Mouse (Mus musculus): ENCODE measurements around the gene Pfn1. TPM values are rescaled to one million over a fixed set of nuclear protein-coding genes. Genes with fewer than 3 reads are reported as not detected.

The Pfn1 gene
- polyA plus RNA-seq, 1 experiment from 2014 or later, result 1,384 TPM

- H3K9me3 ChIP-seq (ENCODE audit: control insufficient read depth, low read length), result no peaks in the 10 kb centered on the region
- H3K4me2 ChIP-seq (ENCODE audit: low read length), result no peak overlapping the region
- H3K27me3 ChIP-seq (ENCODE audit: control insufficient read depth, insufficient read depth, low read length), result no peaks in the 10 kb centered on the region
- peaks cover 69% of the 10 kb centered on the region for H3K36me3 ChIP-seq (ENCODE audit: control insufficient read depth, insufficient read depth, low read length)
- no peak overlapping the region for H3K27ac ChIP-seq (replicated peaks in 1 of 2; ENCODE audit: control insufficient read depth in 1 of 2, insufficient read depth in 1 of 2, low read depth in 2 of 2, low read length in 2 of 2)
- no peak overlapping the region for H3K4me3 ChIP-seq (ENCODE audit: control insufficient read depth in 1 of 2, insufficient read depth in 1 of 2, low read depth in 1 of 2, low read length in 2 of 2)
- H3K9ac ChIP-seq (ENCODE audit: low read length), result no peak overlapping the region
- WGBS, result 80% methylated on average over 5 of the region's 5 CpGs
- H3K4me1 ChIP-seq (ENCODE audit: control insufficient read depth in 2 of 2, insufficient read depth in 2 of 2, low read length in 2 of 2), result peaks cover 13 to 17% of the 10 kb centered on the region in 2 experiments
- ATAC-seq (ENCODE audit: insufficient number of reproducible peaks, insufficient read depth, low FRiP score, low read depth), result no peak
Observed at GRCm38 (mm10) chr11:70683640-70684039, 29.2 kb upstream of the Pfn1 start.

GRCm38 (mm10) chr11:70681897-70682581, 27.6 kb upstream of the Pfn1 start:
- H3K4me2 ChIP-seq (ENCODE audit: low read length), result no peak overlapping the region
- no peak overlapping the region for H3K27ac ChIP-seq (replicated peaks in 1 of 2; ENCODE audit: control insufficient read depth in 1 of 2, insufficient read depth in 1 of 2, low read depth in 2 of 2, low read length in 2 of 2)
- peaks cover 75% of the 10 kb centered on the region for H3K36me3 ChIP-seq (ENCODE audit: control insufficient read depth, insufficient read depth, low read length)
- ATAC-seq (ENCODE audit: insufficient number of reproducible peaks, insufficient read depth, low FRiP score, low read depth), result no peak
- H3K9me3 ChIP-seq (ENCODE audit: control insufficient read depth, low read length), result no peaks in the 10 kb centered on the region
- no peak overlapping the region for H3K4me3 ChIP-seq (ENCODE audit: control insufficient read depth in 1 of 2, insufficient read depth in 1 of 2, low read depth in 1 of 2, low read length in 2 of 2)
- H3K4me1 ChIP-seq (ENCODE audit: control insufficient read depth in 2 of 2, insufficient read depth in 2 of 2, low read length in 2 of 2), result peaks cover 7 to 9% of the 10 kb centered on the region in 2 experiments
- H3K27me3 ChIP-seq (ENCODE audit: control insufficient read depth, insufficient read depth, low read length), result no peaks in the 10 kb centered on the region
- no peak overlapping the region; the same call in 1 of the 2 replicates for H3K9ac ChIP-seq (ENCODE audit: low read length)
- WGBS, result 25% methylated on average over 11 of the region's 11 CpGs

- Histone ChIP-seq H3K27ac (replicated peaks in 1 of 2; ENCODE audit: control insufficient read depth in 1 of 2, insufficient read depth in 1 of 2, low read depth in 2 of 2, low read length in 2 of 2) (no peak overlapping the region), H3K4me3 (ENCODE audit: control insufficient read depth in 1 of 2, insufficient read depth in 1 of 2, low read depth in 1 of 2, low read length in 2 of 2) (no peak overlapping the region), H3K36me3 (ENCODE audit: control insufficient read depth, insufficient read depth, low read length) (peaks cover 82% of the 10 kb centered on the region), H3K27me3 (ENCODE audit: control insufficient read depth, insufficient read depth, low read length) (no peaks in the 10 kb centered on the region), H3K9ac (ENCODE audit: low read length) (no peak overlapping the region), H3K9me3 (ENCODE audit: control insufficient read depth, low read length) (no peaks in the 10 kb centered on the region), H3K4me1 (ENCODE audit: control insufficient read depth in 2 of 2, insufficient read depth in 2 of 2, low read length in 2 of 2) (peaks cover 5% of the 10 kb centered on the region in 2 experiments), H3K4me2 (ENCODE audit: low read length) (no peak overlapping the region)
- ATAC-seq (ENCODE audit: insufficient number of reproducible peaks, insufficient read depth, low FRiP score, low read depth), result no peak
- 56% methylated on average over 12 of the region's 12 CpGs for WGBS
Observed at GRCm38 (mm10) chr11:70681170-70681569, 26.7 kb upstream of the Pfn1 start.

GRCm38 (mm10) chr11:70679894-70680293, 25.4 kb upstream of the Pfn1 start:
- Histone ChIP-seq H3K9me3 (ENCODE audit: control insufficient read depth, low read length) (no peaks in the 10 kb centered on the region), H3K9ac (ENCODE audit: low read length) (no peak overlapping the region), H3K4me3 (ENCODE audit: control insufficient read depth in 1 of 2, insufficient read depth in 1 of 2, low read depth in 1 of 2, low read length in 2 of 2) (no peak overlapping the region), H3K27ac (replicated peaks in 1 of 2; ENCODE audit: control insufficient read depth in 1 of 2, insufficient read depth in 1 of 2, low read depth in 2 of 2, low read length in 2 of 2) (no peak overlapping the region), H3K36me3 (ENCODE audit: control insufficient read depth, insufficient read depth, low read length) (peaks cover 82% of the 10 kb centered on the region), H3K4me2 (ENCODE audit: low read length) (no peak overlapping the region), H3K4me1 (ENCODE audit: control insufficient read depth in 2 of 2, insufficient read depth in 2 of 2, low read length in 2 of 2) (peaks cover 5% of the 10 kb centered on the region in 2 experiments), H3K27me3 (ENCODE audit: control insufficient read depth, insufficient read depth, low read length) (no peaks in the 10 kb centered on the region)
- ATAC-seq (ENCODE audit: insufficient number of reproducible peaks, insufficient read depth, low FRiP score, low read depth), result no peak
- 89% methylated on average over 8 of the region's 8 CpGs for WGBS

GRCm38 (mm10) chr11:70679361-70679760, 24.9 kb upstream of the Pfn1 start:
- Histone ChIP-seq H3K27ac (replicated peaks in 1 of 2; ENCODE audit: control insufficient read depth in 1 of 2, insufficient read depth in 1 of 2, low read depth in 2 of 2, low read length in 2 of 2) (no peak overlapping the region), H3K4me3 (ENCODE audit: control insufficient read depth in 1 of 2, insufficient read depth in 1 of 2, low read depth in 1 of 2, low read length in 2 of 2) (no peak overlapping the region), H3K9ac (ENCODE audit: low read length) (no peak overlapping the region), H3K4me1 (ENCODE audit: control insufficient read depth in 2 of 2, insufficient read depth in 2 of 2, low read length in 2 of 2) (peaks cover 5% of the 10 kb centered on the region in 2 experiments), H3K9me3 (ENCODE audit: control insufficient read depth, low read length) (no peaks in the 10 kb centered on the region), H3K27me3 (ENCODE audit: control insufficient read depth, insufficient read depth, low read length) (no peaks in the 10 kb centered on the region), H3K36me3 (ENCODE audit: control insufficient read depth, insufficient read depth, low read length) (peaks cover 82% of the 10 kb centered on the region), H3K4me2 (ENCODE audit: low read length) (no peak overlapping the region)
- WGBS, result 96% methylated on average over 8 of the region's 8 CpGs
- ATAC-seq (ENCODE audit: insufficient number of reproducible peaks, insufficient read depth, low FRiP score, low read depth), result no peak

DNA sequence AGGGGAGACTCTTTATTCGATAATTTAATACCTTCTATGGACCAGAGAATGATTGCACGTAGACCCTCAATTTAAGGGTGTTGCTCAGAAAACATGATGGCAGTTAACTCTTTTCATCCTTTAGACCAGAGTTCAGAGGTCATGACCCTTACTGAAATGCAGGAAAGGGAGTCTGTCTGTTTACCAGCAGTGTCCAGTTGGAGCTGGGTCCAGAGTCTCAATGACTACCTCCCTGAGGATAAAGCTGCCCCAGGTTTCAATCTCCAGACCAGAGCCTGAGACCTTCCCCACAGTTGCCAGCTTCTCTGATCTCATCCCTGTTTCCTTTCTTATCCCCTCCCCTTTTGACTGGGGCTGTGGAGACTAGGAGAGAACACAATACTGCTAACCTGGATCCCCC, 24.1 kb upstream of the Pfn1 start:
- ATAC-seq (ENCODE audit: insufficient number of reproducible peaks, insufficient read depth, low FRiP score, low read depth), result no peak
- Histone ChIP-seq H3K27ac (replicated peaks in 1 of 2; ENCODE audit: control insufficient read depth in 1 of 2, insufficient read depth in 1 of 2, low read depth in 2 of 2, low read length in 2 of 2) (no peak overlapping the region), H3K4me2 (ENCODE audit: low read length) (no peak overlapping the region), H3K4me1 (ENCODE audit: control insufficient read depth in 2 of 2, insufficient read depth in 2 of 2, low read length in 2 of 2) (peaks cover 5% of the 10 kb centered on the region in 2 experiments), H3K27me3 (ENCODE audit: control insufficient read depth, insufficient read depth, low read length) (no peaks in the 10 kb centered on the region), H3K9ac (ENCODE audit: low read length) (no peak overlapping the region), H3K36me3 (ENCODE audit: control insufficient read depth, insufficient read depth, low read length) (peaks cover 82% of the 10 kb centered on the region), H3K4me3 (ENCODE audit: control insufficient read depth in 1 of 2, insufficient read depth in 1 of 2, low read depth in 1 of 2, low read length in 2 of 2) (no peak overlapping the region), H3K9me3 (ENCODE audit: control insufficient read depth, low read length) (no peaks in the 10 kb centered on the region)
- WGBS, result 82% methylated on average over 2 of the region's 2 CpGs

DNA sequence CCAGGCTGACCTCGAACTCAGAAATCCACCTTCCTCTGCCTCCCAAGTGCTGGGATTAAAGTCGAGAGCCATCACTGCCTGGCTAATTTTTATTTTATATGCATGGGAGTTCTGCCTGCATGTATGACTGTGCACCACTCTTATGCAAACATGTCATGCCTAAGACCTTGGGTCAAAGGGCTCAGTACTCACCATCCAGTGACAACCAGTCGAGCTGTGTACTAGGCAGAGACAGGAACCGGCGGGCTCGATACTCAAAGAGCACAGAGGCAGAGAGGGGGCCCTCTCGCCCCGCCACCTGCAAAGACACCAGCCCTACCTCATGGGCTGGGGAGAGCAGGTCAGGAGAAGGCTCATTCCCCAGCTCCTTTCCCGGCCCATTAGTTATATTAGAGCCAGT, 23.6 kb upstream of the Pfn1 start:
- Histone ChIP-seq H3K4me1 (ENCODE audit: control insufficient read depth in 2 of 2, insufficient read depth in 2 of 2, low read length in 2 of 2) (peaks cover 5% of the 10 kb centered on the region in 2 experiments), H3K4me2 (ENCODE audit: low read length) (no peak overlapping the region), H3K36me3 (ENCODE audit: control insufficient read depth, insufficient read depth, low read length) (peaks cover 79% of the 10 kb centered on the region), H3K4me3 (ENCODE audit: control insufficient read depth in 1 of 2, insufficient read depth in 1 of 2, low read depth in 1 of 2, low read length in 2 of 2) (no peak overlapping the region), H3K9ac (ENCODE audit: low read length) (no peak overlapping the region), H3K9me3 (ENCODE audit: control insufficient read depth, low read length) (no peaks in the 10 kb centered on the region), H3K27ac (replicated peaks in 1 of 2; ENCODE audit: control insufficient read depth in 1 of 2, insufficient read depth in 1 of 2, low read depth in 2 of 2, low read length in 2 of 2) (no peak overlapping the region), H3K27me3 (ENCODE audit: control insufficient read depth, insufficient read depth, low read length) (no peaks in the 10 kb centered on the region)
- no peak for ATAC-seq (ENCODE audit: insufficient number of reproducible peaks, insufficient read depth, low FRiP score, low read depth)
- 84% methylated on average over 9 of the region's 9 CpGs for WGBS

DNA sequence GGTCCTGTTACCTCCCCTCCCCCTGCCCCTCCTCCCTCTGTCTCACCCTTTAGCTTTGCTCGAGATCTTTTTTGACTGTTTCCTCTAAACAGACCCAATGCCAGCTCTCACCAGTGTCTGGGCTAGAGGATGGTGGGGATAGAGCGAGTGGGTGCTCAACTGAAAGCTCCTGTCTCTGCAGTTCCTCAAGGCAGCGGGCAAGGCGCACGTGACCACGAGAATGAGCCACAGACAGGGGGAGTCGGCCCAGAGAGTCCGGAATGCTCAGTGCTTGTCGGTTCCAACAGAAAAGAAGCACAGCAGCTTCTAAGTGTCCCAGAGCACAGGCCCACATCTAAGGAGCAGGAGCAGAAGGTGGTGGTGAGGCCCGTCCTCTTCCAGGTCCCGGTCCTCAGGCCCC, 20.1 kb upstream of the Pfn1 start:
- Histone ChIP-seq H3K4me3 (ENCODE audit: control insufficient read depth in 1 of 2, insufficient read depth in 1 of 2, low read depth in 1 of 2, low read length in 2 of 2) (no peak overlapping the region), H3K36me3 (ENCODE audit: control insufficient read depth, insufficient read depth, low read length) (peaks cover 65% of the 10 kb centered on the region), H3K9me3 (ENCODE audit: control insufficient read depth, low read length) (no peaks in the 10 kb centered on the region), H3K27me3 (ENCODE audit: control insufficient read depth, insufficient read depth, low read length) (no peaks in the 10 kb centered on the region), H3K27ac (replicated peaks in 1 of 2; ENCODE audit: control insufficient read depth in 1 of 2, insufficient read depth in 1 of 2, low read depth in 2 of 2, low read length in 2 of 2) (no peak overlapping the region), H3K9ac (ENCODE audit: low read length) (no peak overlapping the region), H3K4me1 (ENCODE audit: control insufficient read depth in 2 of 2, insufficient read depth in 2 of 2, low read length in 2 of 2) (peaks cover 9 to 13% of the 10 kb centered on the region in 2 experiments; a peak in 2 of 4 replicates), H3K4me2 (ENCODE audit: low read length) (no peak overlapping the region)
- ATAC-seq (ENCODE audit: insufficient number of reproducible peaks, insufficient read depth, low FRiP score, low read depth), result no peak
- WGBS, result 68% methylated on average over 11 of the region's 11 CpGs
